Mouse (Mus musculus): ENCODE data around the gene Dusp11. TPM values are rescaled to one million over a fixed set of nuclear protein-coding genes. Genes with fewer than 3 reads are reported as not detected.
"Not testable (repeated sequence)": the region's sequence is repeated elsewhere in the genome, so short reads cannot be mapped to it uniquely, and the experiment has no call there.

The Dusp11 gene
- total RNA-seq, 2 experiments from 2014 or later, result 35.2 to 77.0 TPM

GRCm38 (mm10) chr6:85936508-85937465 lies 24.7 kb downstream of the Dusp11 start:
- peak; percentile 95 for ATAC-seq (replicated peaks; ENCODE audit: low FRiP score, poor library complexity, severe bottlenecking)

GRCm38 (mm10) chr6:85935646-85936045 lies 25.8 kb downstream of the Dusp11 start:
- no peak for ATAC-seq (replicated peaks; ENCODE audit: low FRiP score, poor library complexity, severe bottlenecking)

- no peak for ATAC-seq (replicated peaks; ENCODE audit: low FRiP score, poor library complexity, severe bottlenecking)
Measured at GRCm38 (mm10) chr6:85934047-85934446, 27.4 kb downstream of the Dusp11 start.

GRCm38 (mm10) chr6:85929312-85929711 lies 32.2 kb downstream of the Dusp11 start:
- no peak for ATAC-seq (replicated peaks; ENCODE audit: low FRiP score, poor library complexity, severe bottlenecking)

- ATAC-seq (replicated peaks; ENCODE audit: low FRiP score, poor library complexity, severe bottlenecking), result no peak
Measured at GRCm38 (mm10) chr6:85927476-85928464, 33.7 kb downstream of the Dusp11 start.

- no peak for ATAC-seq (replicated peaks; ENCODE audit: low FRiP score, poor library complexity, severe bottlenecking)
Measured at GRCm38 (mm10) chr6:85926709-85927108, 34.8 kb downstream of the Dusp11 start.

- no peak for ATAC-seq (replicated peaks; ENCODE audit: low FRiP score, poor library complexity, severe bottlenecking)
Measured at GRCm38 (mm10) chr6:85923643-85924042, 37.8 kb downstream of the Dusp11 start.

GRCm38 (mm10) chr6:85919401-85919800 lies 42.1 kb downstream of the Dusp11 start:
- ATAC-seq (replicated peaks; ENCODE audit: low FRiP score, poor library complexity, severe bottlenecking), result no peak

- ATAC-seq (replicated peaks; ENCODE audit: low FRiP score, poor library complexity, severe bottlenecking), result not testable (repeated sequence)
Measured at GRCm38 (mm10) chr6:85918341-85918740, 43.1 kb downstream of the Dusp11 start.

- no peak for ATAC-seq (replicated peaks; ENCODE audit: low FRiP score, poor library complexity, severe bottlenecking)
Measured at GRCm38 (mm10) chr6:85916596-85916995, 44.9 kb downstream of the Dusp11 start.

- peak; percentile 97 for ATAC-seq (replicated peaks; ENCODE audit: low FRiP score, poor library complexity, severe bottlenecking)
Measured at GRCm38 (mm10) chr6:85915539-85916513, 45.6 kb downstream of the Dusp11 start, which contains the start of gene Nat8f1. Gene Nat8f1, minus strand, starts transcription at chr6:85915687.

GRCm38 (mm10) chr6:85915141-85915538 lies 46.3 kb downstream of the Dusp11 start:
- ATAC-seq (replicated peaks; ENCODE audit: low FRiP score, poor library complexity, severe bottlenecking), result peak; percentile 40

GRCm38 (mm10) chr6:85911587-85911986 lies 49.9 kb downstream of the Dusp11 start, which contains the start of gene Tprkb:
Gene Tprkb, plus strand, starts transcription at chr6:85911865.
- no peak for ATAC-seq (replicated peaks; ENCODE audit: low FRiP score, poor library complexity, severe bottlenecking)

- no peak for ATAC-seq (replicated peaks; ENCODE audit: low FRiP score, poor library complexity, severe bottlenecking)
Measured at GRCm38 (mm10) chr6:85909704-85910103, 51.8 kb downstream of the Dusp11 start.

- no peak for ATAC-seq (replicated peaks; ENCODE audit: low FRiP score, poor library complexity, severe bottlenecking)
Measured at GRCm38 (mm10) chr6:85908341-85908740, 53.1 kb downstream of the Dusp11 start.

- not testable (repeated sequence) for ATAC-seq (replicated peaks; ENCODE audit: low FRiP score, poor library complexity, severe bottlenecking)
Measured at GRCm38 (mm10) chr6:85906911-85907351, 54.5 kb downstream of the Dusp11 start.

- ATAC-seq (replicated peaks; ENCODE audit: low FRiP score, poor library complexity, severe bottlenecking), result peak; percentile 85
Measured at GRCm38 (mm10) chr6:85904642-85905061, 56.8 kb downstream of the Dusp11 start, which contains the start of gene Nat8f4. Gene Nat8f4, minus strand, starts transcription at chr6:85904884.

GRCm38 (mm10) chr6:85902303-85902702 lies 59.2 kb downstream of the Dusp11 start:
- no peak for ATAC-seq (replicated peaks; ENCODE audit: low FRiP score, poor library complexity, severe bottlenecking)

Data from erythroblast, adult 5-6 weeks (primary cell).